Mouse (Mus musculus): ENCODE data around the gene Ccl9. TPM values are rescaled to one million over a fixed set of nuclear protein-coding genes. Genes with fewer than 3 reads are reported as not detected.

Ccl9 gene
- polyA plus RNA-seq, 1 experiment: 3.4 TPM

GRCm38 (mm10) chr11:83534143-83534542 lies 44.3 kb downstream of the Ccl9 start:
- H3K36me3 ChIP-seq (ENCODE audit: control insufficient read depth, insufficient read depth, low read length): no peaks in the 10 kb centered on the region

GRCm38 (mm10) chr11:83533192-83533591 lies 45.2 kb downstream of the Ccl9 start:
- Histone ChIP-seq H3K36me3 (ENCODE audit: control insufficient read depth, insufficient read depth, low read length) (no peaks in the 10 kb centered on the region), H3K27me3 (ENCODE audit: control insufficient read depth, insufficient read depth, low read length) (no peaks in the 10 kb centered on the region), H3K4me1 (replicated peaks; ENCODE audit: control insufficient read depth, insufficient read depth, low read length) (peaks cover 12% of the 10 kb centered on the region), H3K27ac (ENCODE audit: control insufficient read depth, insufficient read depth, low read length) (no peak overlapping the region), H3K4me3 (ENCODE audit: control insufficient read depth, insufficient read depth, low read length) (no peak overlapping the region)
- no peak for DNase-seq
- TF ChIP-seq CTCF (IDR thresholded peaks at IDR 0.05; ENCODE audit: borderline replicate concordance, control insufficient read depth, extremely low read depth, insufficient read depth, low read length, poor library complexity): no peak
- TF ChIP-seq POLR2A (IDR thresholded peaks at IDR 0.05; ENCODE audit: control insufficient read depth, extremely low read depth, insufficient read depth, low read length, poor library complexity): no peak
- WGBS: 95% methylated on average over 1 of the region's 1 CpGs

More at GRCm38 (mm10) chr11:83534143-83534542, 44.3 kb downstream of the Ccl9 start:
- DNase-seq: no peak
- H3K27me3 ChIP-seq (ENCODE audit: control insufficient read depth, insufficient read depth, low read length): no peaks in the 10 kb centered on the region
- 51% methylated on average over 8 of the region's 8 CpGs for WGBS
- TF ChIP-seq POLR2A (IDR thresholded peaks at IDR 0.05; ENCODE audit: control insufficient read depth, extremely low read depth, insufficient read depth, low read length, poor library complexity): no peak
- TF ChIP-seq CTCF (IDR thresholded peaks at IDR 0.05; ENCODE audit: borderline replicate concordance, control insufficient read depth, extremely low read depth, insufficient read depth, low read length, poor library complexity): no peak
- H3K4me1 ChIP-seq (replicated peaks; ENCODE audit: control insufficient read depth, insufficient read depth, low read length): peaks cover 12% of the 10 kb centered on the region
- no peak overlapping the region for H3K4me3 ChIP-seq (ENCODE audit: control insufficient read depth, insufficient read depth, low read length)
- H3K27ac ChIP-seq (ENCODE audit: control insufficient read depth, insufficient read depth, low read length): no peak overlapping the region

DNA sequence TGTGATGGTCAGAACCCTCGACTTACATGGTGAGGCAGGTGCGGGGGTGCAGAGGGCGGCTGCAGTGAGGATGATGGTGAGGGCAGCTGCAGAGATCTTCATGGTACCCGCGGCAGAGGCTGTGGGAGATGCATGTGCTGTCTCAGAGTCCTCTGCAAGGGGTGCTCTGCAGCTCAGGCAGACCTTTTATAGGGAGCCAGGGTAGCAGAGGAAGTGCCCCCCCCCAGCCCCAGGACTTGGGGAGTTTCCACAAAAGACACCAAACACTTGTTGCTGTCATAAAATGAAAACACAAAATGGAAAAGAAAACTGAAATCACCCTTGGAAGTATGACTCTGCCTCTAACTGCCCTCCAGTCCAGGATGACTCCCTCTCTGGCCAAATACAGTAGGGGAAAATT lies 48.1 kb downstream of the Ccl9 start, which contains the start of gene Ccl5:
Ccl5 (minus strand) TSS at position 159 of the 400 bp plus-strand sequence.
- Histone ChIP-seq H3K27ac (ENCODE audit: control insufficient read depth, insufficient read depth, low read length) (no peak within 1 kb of the TSS), H3K4me3 (ENCODE audit: control insufficient read depth, insufficient read depth, low read length) (no peak within 1 kb of the TSS), H3K27me3 (ENCODE audit: control insufficient read depth, insufficient read depth, low read length) (no peaks in the 10 kb centered on the region), H3K36me3 (ENCODE audit: control insufficient read depth, insufficient read depth, low read length) (no peaks in the 10 kb centered on the region), H3K4me1 (replicated peaks; ENCODE audit: control insufficient read depth, insufficient read depth, low read length) (peaks cover 5% of the 10 kb centered on the region; the same call in 1 of the 2 replicates)
- no peak for TF ChIP-seq POLR2A (IDR thresholded peaks at IDR 0.05; ENCODE audit: control insufficient read depth, extremely low read depth, insufficient read depth, low read length, poor library complexity)
- no peak for TF ChIP-seq CTCF (IDR thresholded peaks at IDR 0.05; ENCODE audit: borderline replicate concordance, control insufficient read depth, extremely low read depth, insufficient read depth, low read length, poor library complexity)
- 56% methylated on average over 5 of the region's 5 CpGs for WGBS
- no peak for DNase-seq

DNA sequence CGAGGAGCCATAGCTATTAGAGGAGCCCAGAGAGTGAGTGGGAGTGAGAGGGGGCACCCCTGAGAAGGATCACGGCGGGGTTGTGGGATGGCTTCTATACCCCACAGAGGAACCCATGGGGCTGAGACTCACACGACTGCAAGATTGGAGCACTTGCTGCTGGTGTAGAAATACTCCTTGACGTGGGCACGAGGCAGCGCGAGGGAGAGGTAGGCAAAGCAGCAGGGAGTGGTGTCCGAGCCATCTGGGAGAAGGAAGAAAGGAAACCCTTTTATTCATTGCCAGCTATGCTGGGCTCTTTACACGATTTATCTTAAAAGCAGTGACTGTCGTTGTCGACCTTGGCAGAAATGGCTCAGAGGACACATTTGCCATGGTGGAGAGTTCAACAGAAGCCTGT lies 49.4 kb downstream of the Ccl9 start:
- Histone ChIP-seq H3K27me3 (ENCODE audit: control insufficient read depth, insufficient read depth, low read length) (no peaks in the 10 kb centered on the region), H3K4me3 (ENCODE audit: control insufficient read depth, insufficient read depth, low read length) (no peak overlapping the region), H3K27ac (ENCODE audit: control insufficient read depth, insufficient read depth, low read length) (no peak overlapping the region), H3K4me1 (replicated peaks; ENCODE audit: control insufficient read depth, insufficient read depth, low read length) (no peaks in the 10 kb centered on the region; the same call in 1 of the 2 replicates), H3K36me3 (ENCODE audit: control insufficient read depth, insufficient read depth, low read length) (no peaks in the 10 kb centered on the region)
- WGBS: 95% methylated on average over 12 of the region's 12 CpGs
- TF ChIP-seq CTCF (IDR thresholded peaks at IDR 0.05; ENCODE audit: borderline replicate concordance, control insufficient read depth, extremely low read depth, insufficient read depth, low read length, poor library complexity): no peak
- TF ChIP-seq POLR2A (IDR thresholded peaks at IDR 0.05; ENCODE audit: control insufficient read depth, extremely low read depth, insufficient read depth, low read length, poor library complexity): no peak
- DNase-seq: no peak

Other genes starting within 250 kb of the Ccl9 start
- gene Rasl10b, start 169.5 kb downstream of the Ccl9 start, polyA plus RNA-seq (2012; rRNA removed): 1.2 and 5.3 TPM in 2 replicates
- 0.10 and 0.12 TPM in 2 replicates for gene Gas2l2, start 149.2 kb downstream of the Ccl9 start, polyA plus RNA-seq (2012; rRNA removed)
- 1.9 and 2.0 TPM in 2 replicates for gene 1700020L24Rik, start 141.0 kb downstream of the Ccl9 start, polyA plus RNA-seq (2012; rRNA removed)
- 6.0 and 8.2 TPM in 2 replicates for gene Mmp28, start 115.6 kb downstream of the Ccl9 start, polyA plus RNA-seq (2012; rRNA removed)
- gene Taf15, start 105.5 kb downstream of the Ccl9 start, polyA plus RNA-seq (2012; rRNA removed): 17.1 and 20.0 TPM in 2 replicates
- gene Heatr9, start 56.5 kb downstream of the Ccl9 start, polyA plus RNA-seq (2012; rRNA removed): 0.20 TPM in 1 of 2 replicates, not detected in the other
- 526 and 777 TPM in 2 replicates for gene Ccl5, start 48.1 kb downstream of the Ccl9 start, polyA plus RNA-seq (2012; rRNA removed)
- 4.9 and 10.4 TPM in 2 replicates for gene Ccl6, start 14.5 kb upstream of the Ccl9 start, polyA plus RNA-seq (2012; rRNA removed)
- not detected in 2 replicates for gene Rpl9-ps1, start 67.0 kb upstream of the Ccl9 start, polyA plus RNA-seq (2012; rRNA removed)
- gene Ccl3, start 70.7 kb upstream of the Ccl9 start, polyA plus RNA-seq (2012; rRNA removed): 3.6 and 10.2 TPM in 2 replicates
- 5.0 and 8.5 TPM in 2 replicates for gene Ccl4, start 83.9 kb upstream of the Ccl9 start, polyA plus RNA-seq (2012; rRNA removed)
- 14.8 and 44.4 TPM in 2 replicates for gene Wfdc17, start 125.4 kb upstream of the Ccl9 start, polyA plus RNA-seq (2012; rRNA removed)
- 48.6 and 72.8 TPM in 2 replicates for gene Wfdc18, start 130.4 kb upstream of the Ccl9 start, polyA plus RNA-seq (2012; rRNA removed)
- gene Wfdc21, start 168.3 kb upstream of the Ccl9 start, polyA plus RNA-seq (2012; rRNA removed): 12.5 and 17.0 TPM in 2 replicates
- gene Heatr6, start 175.1 kb upstream of the Ccl9 start, polyA plus RNA-seq (2012; rRNA removed): 35.0 and 37.2 TPM in 2 replicates